Mouse (Mus musculus) adrenal gland, postnatal 14 days (tissue): ENCODE data around the gene Eif2b3. TPM values are rescaled to one million over a fixed set of nuclear protein-coding genes. Genes with fewer than 3 reads are reported as not detected.

Experiments
- total RNA-seq: library from RNA; stranded (reverse); gene quantifications from 2 replicates; pipeline ENCODE4 v1.2.3, GENCODE M21; 2021

The Eif2b3 gene
- total RNA-seq, 1 experiment from 2014 or later: 30.5 TPM

Other genes starting within 250 kb of the Eif2b3 start
- 18.9 and 22.0 TPM in 2 replicates for gene Toe1, start 211.8 kb upstream of the Eif2b3 start, total RNA-seq
- 2.5 and 6.4 TPM in 2 replicates for gene Mutyh, start 211.7 kb upstream of the Eif2b3 start, total RNA-seq
- 6.1 and 7.0 TPM in 2 replicates for gene Hpdl, start 197.7 kb upstream of the Eif2b3 start, total RNA-seq
- gene Zswim5, start 142.0 kb upstream of the Eif2b3 start, total RNA-seq: 3.1 and 3.5 TPM in 2 replicates
- 121 and 129 TPM in 2 replicates for gene Urod, start 25.0 kb upstream of the Eif2b3 start, total RNA-seq
- 21.0 and 25.7 TPM in 2 replicates for gene Hectd3, start 24.1 kb upstream of the Eif2b3 start, total RNA-seq
- 7.9 and 8.3 TPM in 2 replicates for gene Ptch2, start 76.7 kb downstream of the Eif2b3 start, total RNA-seq
- gene Btbd19, start 106.3 kb downstream of the Eif2b3 start, total RNA-seq: 6.3 and 10.2 TPM in 2 replicates
- gene Tctex1d4, start 107.4 kb downstream of the Eif2b3 start, total RNA-seq: not detected in 2 replicates
- gene Plk3, start 114.6 kb downstream of the Eif2b3 start, total RNA-seq: 8.4 and 19.0 TPM in 2 replicates
- 935 and 1,177 TPM in 2 replicates for gene Rps8, start 136.8 kb downstream of the Eif2b3 start, total RNA-seq
- 7.1 and 7.2 TPM in 2 replicates for gene Kif2c, start 163.2 kb downstream of the Eif2b3 start, total RNA-seq
- 53.1 and 57.3 TPM in 2 replicates for gene Tmem53, start 232.5 kb downstream of the Eif2b3 start, total RNA-seq
- 2.2 and 2.4 TPM in 2 replicates for gene Armh1, start 232.7 kb downstream of the Eif2b3 start, total RNA-seq